Mouse (Mus musculus) liver, embryonic 14.5 days (tissue): ENCODE data around the gene Zfp322a. TPM values are rescaled to one million over a fixed set of nuclear protein-coding genes. Genes with fewer than 3 reads are reported as not detected.
"Not testable (repeated sequence)": the region's sequence is repeated elsewhere in the genome, so short reads cannot be mapped to it uniquely, and the experiment has no call there.

Experiments used
- ATAC-seq: fragments of 200-750 bp; cut with Nextera tagmentation; 2 replicates; pipeline ENCODE4 v1.8.0; 2017; ENCODE audit warnings: moderate number of reproducible peaks, mild to moderate bottlenecking, moderate library complexity; ENCODE audit not compliant: insufficient read depth
- DNase-seq, 3 experiments: peaks; one replicate each; pipeline ENCODE4 v3.0.0-alpha.2; 2012 to 2013; ENCODE audit warnings: low read depth in 3 of 3, low spot score in 3 of 3
- H3K27ac ChIP-seq: fragments of 300-500 bp; sonication (generic); 2 replicates; pipeline ENCODE4 v1.5.1; 2014; ENCODE audit warnings: moderate library complexity, mild to moderate bottlenecking, control low read depth, inconsistent platforms
- H3K27me3 ChIP-seq: fragments of 300-500 bp; sonication (generic); 2 replicates; pipeline ENCODE4 v1.6.1; 2014; ENCODE audit warnings: mild to moderate bottlenecking, low read length, moderate library complexity; ENCODE audit not compliant: control insufficient read depth, insufficient read depth
- H3K36me3 ChIP-seq: fragments of 300-500 bp; sonication (generic); replicated peaks from 2 replicates; pipeline ENCODE4 v1.6.1; 2014; ENCODE audit warnings: low read depth; ENCODE audit not compliant: control insufficient read depth, insufficient read depth
- H3K4me1 ChIP-seq, 2 experiments: fragments of 200-500 bp in 1 of 2; fragments of 300-500 bp in 1 of 2; sonication (generic) in 1 of 2; replicated peaks; 2 replicates each; pipeline ENCODE4 v1.6.1; 2012 to 2014; ENCODE audit warnings: antibody characterized with exemption in 1 of 2, inconsistent platforms in 1 of 2, low read length in 1 of 2; ENCODE audit not compliant: control insufficient read depth in 2 of 2, insufficient read depth in 2 of 2
- H3K4me2 ChIP-seq: fragments of 300-500 bp; sonication (generic); 2 replicates; pipeline ENCODE4 v1.6.1; 2014; ENCODE audit warnings: low read depth, mild to moderate bottlenecking, control low read depth, moderate library complexity
- H3K4me3 ChIP-seq, 2 experiments: fragments of 200-500 bp in 1 of 2; fragments of 300-500 bp in 1 of 2; sonication (generic) in 1 of 2; 2 replicates each; pipeline ENCODE4 v1.5.1; 2012 to 2014; ENCODE audit warnings: low read depth in 2 of 2, low read length in 2 of 2, mild to moderate bottlenecking in 2 of 2, control low read depth in 1 of 2, inconsistent platforms in 1 of 2, moderate library complexity in 1 of 2; ENCODE audit not compliant: insufficient read depth in 1 of 2
- H3K9ac ChIP-seq: fragments of 300-500 bp; sonication (generic); replicated peaks from 2 replicates; pipeline ENCODE4 v1.6.1; 2014; ENCODE audit warnings: mild to moderate bottlenecking, control low read depth, moderate library complexity
- H3K9me3 ChIP-seq: fragments of 300-500 bp; sonication (generic); 2 replicates; pipeline ENCODE4 v1.6.1; 2016; ENCODE audit warnings: low read length, mixed read lengths; ENCODE audit not compliant: control insufficient read depth
- CTCF ChIP-seq: IDR thresholded peaks from 2 replicates; pipeline ENCODE4 v1.5.1; 2016; ENCODE audit warnings: antibody characterized with exemption, low read depth, control low read depth
- EP300 ChIP-seq: IDR thresholded peaks from 2 replicates; pipeline ENCODE4 v1.6.1; 2016; ENCODE audit warnings: antibody characterized with exemption, low read depth
- WGBS: fragments of 180-500 bp; shearing (Covaris S2); extraction: QIAGEN DNeasy Blood & Tissue Kit; methylation state at CpG from one replicate; pipeline ENCODE4 v1.1.7; 2014; ENCODE audit not compliant: insufficient replicate concordance; 5-methylcytosine and 5-hydroxymethylcytosine counted together
- polyA plus RNA-seq, 2 experiments: library from polyadenylated mRNA; depleted of rRNA in 1 of 2; stranded (reverse) in 1 of 2; unstranded in 1 of 2; fragments of >200 nt; fragmentation: Nextera tagmentation in 1 of 2; extraction: Ambion mirVana in 1 of 2; gene quantifications; 2 replicates each; pipeline versions ENCODE4 v1.2.1 to v1.2.3; 2012 to 2014

The Zfp322a gene
- polyA plus RNA-seq, 2 experiments = 5.4 to 12.5 TPM

DNA sequence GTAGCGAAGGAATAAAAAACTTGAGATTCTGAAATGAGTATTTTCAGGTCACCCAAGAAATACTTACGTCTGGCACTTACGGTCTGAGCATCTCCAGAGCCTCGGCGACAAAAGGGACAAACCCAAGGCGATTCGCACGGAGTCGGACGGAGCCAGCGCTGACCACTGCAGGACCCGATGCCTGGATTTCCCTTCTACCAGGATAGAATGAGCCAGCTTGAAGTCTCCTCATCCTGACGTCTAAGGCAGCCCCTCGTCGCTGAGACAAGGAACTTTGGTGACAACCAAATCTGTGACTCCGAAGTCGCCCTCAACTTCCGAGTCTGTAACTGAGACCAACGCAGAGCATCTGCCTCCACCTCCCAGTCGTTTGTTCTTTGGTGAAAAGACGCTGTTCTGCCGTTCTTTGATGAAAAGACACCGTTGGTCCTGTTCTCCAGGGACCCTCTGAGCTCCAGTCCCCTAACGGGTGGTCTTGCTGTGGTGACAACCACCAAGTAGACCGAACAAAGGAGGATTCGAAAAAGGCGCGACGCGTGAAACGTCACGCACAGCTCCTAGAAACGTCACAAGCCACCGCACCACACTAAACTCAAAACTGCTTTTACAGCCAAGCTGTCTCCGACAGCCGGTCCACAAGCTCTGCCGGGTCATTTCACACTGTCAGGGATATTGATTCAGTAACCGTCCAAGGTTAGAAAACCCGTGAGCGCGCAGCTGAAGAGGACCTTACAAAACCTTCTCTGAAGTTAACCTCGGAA lies 55.9 kb downstream of the Zfp322a start:
- peaks cover 59% of the 10 kb centered on the region for H3K27me3 ChIP-seq
- H3K36me3 ChIP-seq = no peaks in the 10 kb centered on the region
- TF ChIP-seq EP300 = no peak
- TF ChIP-seq CTCF = no peak
- H3K4me3 ChIP-seq = peak overlapping the region; percentile 35 to 54
- peak overlapping the region; percentile 51 for H3K4me2 ChIP-seq
- DNase-seq (no peak), ATAC-seq (no peak)
- WGBS = 1% methylated on average over 42 of the region's 42 CpGs
- no peaks in the 10 kb centered on the region for H3K9me3 ChIP-seq
- no peak overlapping the region for H3K27ac ChIP-seq
- no peak overlapping the region for H3K9ac ChIP-seq
- H3K4me1 ChIP-seq = peaks cover 0 to 11% of the 10 kb centered on the region in 2 experiments; a peak in 3 of 4 replicates

DNA sequence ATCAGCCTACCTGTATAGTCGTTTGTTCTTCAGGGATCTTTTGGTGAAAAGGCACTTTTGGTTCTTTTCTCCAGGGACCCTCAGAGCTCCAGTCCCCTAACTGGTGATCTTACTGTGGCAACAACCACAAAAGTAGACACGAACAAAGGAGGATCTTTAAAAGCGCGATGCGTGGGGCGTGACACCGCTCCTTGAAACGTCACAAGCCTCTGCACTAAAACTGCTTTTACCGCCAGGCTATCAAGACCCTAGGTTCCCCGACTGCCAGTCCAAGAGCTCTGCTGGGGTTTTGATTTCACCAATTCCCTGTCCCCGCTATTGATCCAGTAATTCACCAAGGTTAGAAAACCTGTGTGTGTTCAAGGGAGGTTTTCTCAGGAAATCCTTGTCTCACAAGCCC lies 59.0 kb downstream of the Zfp322a start:
- Histone ChIP-seq H3K4me3 (peak overlapping the region; percentile 61 to 91), H3K36me3 (no peaks in the 10 kb centered on the region), H3K27me3 (peaks cover 50% of the 10 kb centered on the region), H3K9ac (no peak overlapping the region; the same call in 1 of the 2 replicates), H3K4me2 (peak overlapping the region; percentile 81), H3K9me3 (no peaks in the 10 kb centered on the region), H3K27ac (no peak overlapping the region), H3K4me1 (peaks cover 0 to 14% of the 10 kb centered on the region in 2 experiments)
- no peak for ATAC-seq
- WGBS = 2% methylated on average over 11 of the region's 11 CpGs
- no peak for DNase-seq
- TF ChIP-seq CTCF (no peak), EP300 (no peak)

DNA sequence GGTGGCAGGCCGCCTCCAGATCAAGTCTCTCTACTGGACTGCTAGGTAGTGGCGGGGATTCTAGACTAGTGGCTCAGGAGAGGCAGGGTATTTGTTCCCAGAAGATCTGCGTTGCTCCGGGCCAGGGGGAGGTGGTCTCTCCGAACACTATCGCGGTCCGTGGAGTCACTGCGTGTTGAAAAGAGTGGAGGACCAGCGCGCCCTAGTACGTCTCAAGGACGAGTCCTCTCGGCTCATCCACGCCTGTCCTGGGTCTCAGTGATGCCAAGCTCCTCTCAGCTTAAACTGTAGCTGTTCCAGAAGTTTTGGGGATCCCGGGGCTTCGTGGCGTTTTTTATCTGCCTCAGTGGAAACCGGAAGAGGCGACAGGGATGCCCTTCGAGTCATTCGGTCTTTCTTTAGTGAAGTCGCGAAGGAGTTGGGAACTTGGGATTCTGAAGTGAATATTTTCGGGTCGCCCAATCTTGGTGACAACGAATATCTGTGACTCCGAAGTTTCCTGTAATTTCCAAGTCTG lies 59.5 kb downstream of the Zfp322a start:
- Histone ChIP-seq H3K9me3 (no peaks in the 10 kb centered on the region), H3K27me3 (peaks cover 46% of the 10 kb centered on the region), H3K4me3 (peak overlapping the region; percentile 61 to 91), H3K9ac (peak overlapping the region; percentile 49), H3K27ac (no peak overlapping the region), H3K36me3 (no peaks in the 10 kb centered on the region), H3K4me2 (peak overlapping the region; percentile 81), H3K4me1 (peaks cover 0 to 14% of the 10 kb centered on the region in 2 experiments)
- ATAC-seq (peak; percentile 32; the same call in 1 of the 2 replicates), DNase-seq (no peak)
- no peak for TF ChIP-seq CTCF
- no peak for TF ChIP-seq EP300
- WGBS = under 1% methylated on average over 28 of the region's 28 CpGs

DNA sequence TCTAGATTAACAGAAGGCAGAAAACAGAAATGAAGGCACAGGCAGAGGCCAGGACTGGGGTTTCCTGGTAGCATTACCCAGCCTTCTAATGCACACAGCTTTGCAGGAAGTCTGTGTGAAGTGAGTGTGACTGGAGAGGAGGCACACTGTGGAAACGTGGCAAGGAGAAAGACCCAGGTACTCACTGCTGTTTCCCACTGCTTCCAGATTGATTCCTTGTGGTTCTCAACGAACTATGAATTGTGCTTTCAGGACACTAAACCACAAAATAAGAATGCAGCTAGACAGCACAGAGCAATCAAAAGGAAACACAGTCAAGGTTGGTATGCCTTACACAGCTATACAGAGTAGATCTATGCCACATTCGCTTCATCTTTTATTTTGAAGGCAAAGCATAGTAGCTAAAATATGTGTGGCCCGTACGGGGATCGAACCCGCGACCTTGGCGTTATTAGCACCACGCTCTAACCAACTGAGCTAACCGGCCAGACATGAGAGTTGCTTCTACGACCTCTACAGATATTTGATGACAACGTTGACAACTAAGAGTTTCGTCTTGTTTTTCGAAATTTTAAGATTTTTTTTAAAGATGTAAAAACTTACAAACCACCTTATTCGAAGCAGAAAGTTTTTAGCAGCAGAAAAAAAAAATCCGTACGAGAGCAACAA lies 60.2 kb downstream of the Zfp322a start:
- not testable (repeated sequence) for H3K36me3 ChIP-seq, H3K9ac ChIP-seq, H3K27ac ChIP-seq, H3K9me3 ChIP-seq
- H3K4me2 ChIP-seq = peak overlapping the region; percentile 81
- peaks cover 38% of the 10 kb centered on the region for H3K27me3 ChIP-seq
- H3K4me1 ChIP-seq = peaks cover 0 to 14% of the 10 kb centered on the region in 2 experiments
- peak overlapping the region; percentile 61 to 91; a peak in 3 of 4 replicates for H3K4me3 ChIP-seq
- DNase-seq (peak in 2 of 3 experiments; percentile 41 to 43), ATAC-seq (peak; percentile 87)
- under 1% methylated on average over 18 of the region's 18 CpGs for WGBS
